Mouse (Mus musculus) layer of hippocampus, adult 2 months (tissue): Measurements from ENCODE around the gene Hao2. TPM values are rescaled to one million over a fixed set of nuclear protein-coding genes. Genes with fewer than 3 reads are reported as not detected.

Source experiments
- DNase-seq, 2 experiments: peaks; one replicate each; pipeline ENCODE4 v3.0.0; 2022; ENCODE audit warnings: low spot score in 2 of 2
- H3K27ac ChIP-seq: fragments of 200-600 bp; 2 replicates; pipeline ENCODE4 v1.8.1; 2022
- H3K4me3 ChIP-seq: fragments of 200-600 bp; 2 replicates; pipeline ENCODE4 v1.8.1; 2022; ENCODE audit warnings: mild to moderate bottlenecking
- CTCF ChIP-seq: fragments of 200-600 bp; conservative IDR thresholded peaks from 2 replicates; pipeline ENCODE4 v1.8.1; 2022; ENCODE audit warnings: antibody characterized with exemption, mild to moderate bottlenecking, moderate library complexity
- total RNA-seq, 2 experiments: library from RNA; stranded (reverse); gene quantifications; 2 replicates each; pipeline ENCODE4 v1.2.3; 2021

Gene Hao2
- total RNA-seq, 2 experiments from 2014 or later: not detected

- Histone ChIP-seq H3K27ac (no peak overlapping the region), H3K4me3 (no peak overlapping the region)
- no peak for TF ChIP-seq CTCF
- DNase-seq: no peak
Observed at GRCm38 (mm10) chr3:98851853-98852252, 41.2 kb downstream of the Hao2 start.

GRCm38 (mm10) chr3:98850262-98850661 lies 42.8 kb downstream of the Hao2 start:
- no peak for TF ChIP-seq CTCF
- Histone ChIP-seq H3K4me3 (no peak overlapping the region), H3K27ac (no peak overlapping the region)
- DNase-seq: no peak

- H3K27ac ChIP-seq: no peak overlapping the region
- DNase-seq: no peak
- no peak for TF ChIP-seq CTCF
- no peak overlapping the region for H3K4me3 ChIP-seq
Observed at GRCm38 (mm10) chr3:98848898-98849297, 44.1 kb downstream of the Hao2 start.

Other genes with a start within 250 kb of the Hao2 start
- under 1 TPM in 1 of 2 experiments, not detected in 1; 0.10 TPM for gene Hsd3b2, start 168.7 kb downstream of the Hao2 start, total RNA-seq
- gene Hsd3b3, start 130.1 kb downstream of the Hao2 start, total RNA-seq: not detected
- not detected for gene Hsd3b6, start 78.8 kb downstream of the Hao2 start, total RNA-seq
- not detected for gene Hsd3b1, start 33.4 kb downstream of the Hao2 start, total RNA-seq
- gene Wars2, start 247.8 kb upstream of the Hao2 start, total RNA-seq: 1 to 10 TPM; 9.0 to 9.5 TPM